Mouse (Mus musculus) megakaryocyte-erythroid progenitor cell, adult 5-6 weeks (primary cell): ENCODE data around the gene Tbc1d9b. TPM values are rescaled to one million over a fixed set of nuclear protein-coding genes. Genes with fewer than 3 reads are reported as not detected.
"Not testable (repeated sequence)": the region's sequence is repeated elsewhere in the genome, so short reads cannot be mapped to it uniquely, and the experiment has no call there.

Source experiments
- ATAC-seq: replicated peaks from 2 replicates; pipeline ENCODE4 v1.8.0; 2016; ENCODE audit warnings: mild to moderate bottlenecking, inconsistent platforms; ENCODE audit not compliant: severe bottlenecking, poor library complexity, low FRiP score, low TSS enrichment
- total RNA-seq, 2 experiments: library from RNA; stranded (forward) in 1 of 2; stranded (reverse) in 1 of 2; fragments of 200-1000, 215-1000 nt in 1 of 2; fragments of >200 nt in 1 of 2; fragmentation: Nextera tagmentation in 1 of 2; gene quantifications; 2 replicates each; pipeline ENCODE4 v1.2.3; 2014 to 2017

Gene Tbc1d9b
- total RNA-seq (2014; fragmentation: Nextera tagmentation): 40.5 and 62.7 TPM in 2 replicates
- 39.8 and 56.7 TPM in 2 replicates for total RNA-seq (2017)

DNA sequence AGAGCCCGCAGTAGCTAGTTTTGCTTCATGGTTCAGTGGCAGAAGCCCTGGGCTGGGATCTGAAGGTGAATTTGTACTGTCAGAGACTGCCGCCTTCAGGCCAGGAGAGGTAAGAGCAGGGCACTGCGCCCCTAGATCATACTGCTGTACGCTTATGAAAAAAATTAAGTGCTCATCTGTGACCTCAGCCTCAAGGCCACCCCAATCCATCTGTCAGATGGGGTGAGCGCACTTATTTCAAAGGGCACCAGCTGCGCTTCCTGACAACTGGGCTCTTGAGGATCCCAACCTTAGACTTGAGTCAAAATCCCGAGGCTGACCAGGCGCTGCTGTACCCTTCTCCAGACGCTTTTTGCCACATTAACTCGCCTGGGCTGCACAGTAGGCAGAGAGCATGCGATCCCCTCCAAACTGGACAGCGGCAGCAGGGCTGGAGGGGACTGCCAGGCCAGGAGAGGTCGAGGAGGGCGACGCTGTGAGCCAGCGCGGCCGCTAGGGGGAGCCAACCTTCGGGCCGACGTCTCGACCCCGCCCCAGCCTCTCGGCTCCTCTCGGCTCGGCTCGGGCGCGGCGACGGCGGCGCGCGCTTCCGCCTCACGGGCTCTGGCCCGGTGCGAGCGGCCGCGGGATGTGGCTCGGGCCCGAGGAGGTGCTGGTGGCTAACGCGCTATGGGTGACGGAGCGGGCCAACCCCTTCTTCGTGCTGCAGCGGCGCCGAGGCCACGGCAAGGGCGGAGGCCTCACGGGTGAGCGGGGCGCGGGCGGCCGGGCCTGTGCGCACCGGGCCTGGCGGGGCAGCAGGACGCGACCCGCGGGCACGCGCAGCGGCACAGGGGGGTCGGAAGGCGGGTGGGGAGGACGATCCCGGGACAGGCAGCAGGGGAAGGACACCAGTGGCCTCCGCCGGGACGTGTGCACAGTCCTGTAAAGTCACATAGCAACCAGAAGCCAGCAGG, at the start of gene Tbc1d9b:
Tbc1d9b (plus strand) TSS at position 586 of the 956 bp plus-strand sequence.
- peak; percentile 85 for ATAC-seq

- no peak for ATAC-seq
These were observed 45.0 kb upstream of the Tbc1d9b start for GRCm38 (mm10) chr11:50086211-50086610.

DNA sequence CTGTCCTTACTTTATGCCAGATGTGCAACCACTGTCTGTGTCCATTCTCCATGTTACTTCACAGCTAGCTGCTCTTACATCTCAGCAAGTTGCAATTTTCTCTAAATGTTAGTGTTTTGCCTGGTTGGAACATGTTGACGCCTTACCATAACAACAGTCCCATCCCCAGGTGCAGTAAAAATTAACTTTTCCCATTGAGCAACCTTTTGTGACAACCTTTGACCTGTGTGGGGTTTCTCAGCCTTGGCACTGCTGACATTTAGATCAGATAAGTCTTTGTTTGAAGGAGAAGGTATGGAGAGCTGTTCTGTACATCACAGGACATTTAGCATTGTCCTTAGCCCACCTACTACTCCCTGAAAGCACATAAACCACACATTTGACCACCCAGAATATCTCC, 41.4 kb upstream of the Tbc1d9b start:
- no peak for ATAC-seq

GRCm38 (mm10) chr11:50090982-50091675, 40.1 kb upstream of the Tbc1d9b start:
- ATAC-seq: no peak

GRCm38 (mm10) chr11:50091681-50092080, 39.5 kb upstream of the Tbc1d9b start:
- ATAC-seq: no peak

- ATAC-seq: no peak
These were observed 35.5 kb upstream of the Tbc1d9b start for GRCm38 (mm10) chr11:50095661-50096060.

GRCm38 (mm10) chr11:50097091-50097490, 34.1 kb upstream of the Tbc1d9b start:
- ATAC-seq: no peak

DNA sequence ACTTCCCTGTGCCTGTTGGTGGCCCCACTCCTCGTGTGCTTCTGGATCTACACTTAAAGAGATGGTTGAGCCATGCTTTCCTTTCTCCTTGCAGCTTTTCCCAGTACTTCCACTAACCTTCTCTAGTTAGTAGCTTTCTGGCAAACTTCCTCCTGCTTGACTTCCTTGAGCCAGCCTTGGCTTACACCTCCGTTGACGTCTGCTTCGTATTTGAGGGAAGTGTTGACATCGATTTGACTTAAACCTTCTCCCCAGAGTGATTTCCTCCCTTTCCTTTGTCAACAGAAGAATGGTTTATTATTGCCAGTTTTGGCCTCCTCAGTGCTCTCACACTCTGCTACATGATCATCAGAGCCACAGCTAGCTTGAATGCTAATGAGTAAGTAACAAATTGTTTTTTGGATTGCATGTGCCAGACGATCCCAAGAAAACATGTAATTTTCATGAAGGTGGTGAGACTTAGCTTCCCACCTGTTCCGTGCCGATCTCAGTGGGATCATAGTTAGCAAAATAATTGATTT, 32.2 kb upstream of the Tbc1d9b start:
- no peak for ATAC-seq

DNA sequence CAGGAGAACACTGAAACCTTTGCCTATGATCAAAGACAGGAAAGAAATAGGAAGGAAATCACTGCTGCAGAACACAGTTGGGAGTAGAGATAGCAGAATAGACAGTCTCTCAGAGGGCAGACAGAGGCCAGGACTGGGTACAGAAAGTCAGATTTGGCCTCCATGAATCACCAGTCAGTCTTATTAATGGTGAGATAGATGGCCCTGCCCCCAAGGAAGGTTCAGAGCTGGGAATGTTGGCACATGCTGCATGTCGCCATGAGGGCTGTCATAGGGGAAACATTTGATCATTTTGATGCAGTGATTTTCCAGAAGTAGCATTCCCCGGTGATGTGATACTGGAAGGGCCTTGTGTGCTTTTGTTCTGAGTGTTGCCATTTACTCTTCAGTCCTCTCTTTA, 31.5 kb upstream of the Tbc1d9b start:
- ATAC-seq: no peak

DNA sequence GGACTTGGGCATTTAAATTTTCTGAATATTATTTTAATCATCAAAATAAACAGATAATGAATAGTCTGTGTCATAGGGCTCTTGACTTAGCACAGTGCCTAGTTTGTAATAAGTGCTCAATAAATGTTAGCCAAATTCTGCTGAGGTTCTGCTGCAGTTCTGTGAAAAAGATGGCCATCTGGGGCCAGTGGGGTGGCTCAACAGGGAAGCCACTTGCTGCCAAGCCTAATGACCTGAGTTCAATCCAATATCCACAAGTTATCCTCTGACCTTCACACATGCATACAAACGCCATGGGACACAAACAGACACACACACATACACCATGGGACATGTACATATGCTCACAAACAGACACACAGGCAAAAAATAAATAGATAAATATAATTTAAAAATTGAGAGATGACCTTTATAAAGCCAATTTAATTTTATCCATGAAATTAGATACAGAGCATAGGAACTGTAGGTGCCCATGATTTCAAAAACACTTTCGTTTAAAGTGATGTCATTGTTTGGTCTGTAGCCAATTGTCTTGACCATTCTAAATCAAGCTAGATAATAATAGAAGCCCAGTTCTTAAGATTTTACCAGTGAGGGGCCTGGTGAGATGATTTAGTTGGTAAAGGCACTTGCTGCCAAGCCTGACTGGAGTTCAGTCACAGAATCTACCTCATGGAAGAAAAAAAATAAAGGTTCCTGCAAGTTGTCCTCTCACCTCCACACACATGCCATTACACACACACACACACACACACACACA, 30.5 kb upstream of the Tbc1d9b start:
- no peak for ATAC-seq

GRCm38 (mm10) chr11:50101962-50102361, 29.2 kb upstream of the Tbc1d9b start:
- not testable (repeated sequence) for ATAC-seq

- ATAC-seq: no peak
These were observed 27.2 kb upstream of the Tbc1d9b start for GRCm38 (mm10) chr11:50104016-50104415.

GRCm38 (mm10) chr11:50105237-50105636, 26.0 kb upstream of the Tbc1d9b start:
- ATAC-seq: no peak

GRCm38 (mm10) chr11:50106024-50106423, 25.2 kb upstream of the Tbc1d9b start:
- ATAC-seq: no peak

- ATAC-seq: no peak
These were observed 22.4 kb upstream of the Tbc1d9b start for GRCm38 (mm10) chr11:50108823-50109244.

DNA sequence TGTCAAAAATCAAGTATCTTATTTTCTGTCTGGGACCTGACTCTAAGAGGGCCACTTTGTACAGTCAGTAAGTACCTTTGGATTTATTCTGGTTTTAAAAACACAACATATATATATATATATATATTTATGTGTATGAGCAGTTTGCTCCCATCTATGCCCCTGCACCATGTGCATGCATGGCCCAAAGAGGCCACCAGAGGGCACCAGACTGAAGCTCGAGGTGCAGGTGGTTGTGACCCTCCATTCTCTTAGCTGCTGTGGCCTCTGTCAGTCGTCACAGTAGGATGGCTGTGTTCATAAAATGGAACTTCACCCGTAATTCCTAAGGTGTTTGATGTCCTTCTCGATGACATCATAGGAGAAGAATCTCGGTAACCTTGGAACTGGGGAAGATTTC, 16.9 kb upstream of the Tbc1d9b start:
- peak; percentile 98 for ATAC-seq

DNA sequence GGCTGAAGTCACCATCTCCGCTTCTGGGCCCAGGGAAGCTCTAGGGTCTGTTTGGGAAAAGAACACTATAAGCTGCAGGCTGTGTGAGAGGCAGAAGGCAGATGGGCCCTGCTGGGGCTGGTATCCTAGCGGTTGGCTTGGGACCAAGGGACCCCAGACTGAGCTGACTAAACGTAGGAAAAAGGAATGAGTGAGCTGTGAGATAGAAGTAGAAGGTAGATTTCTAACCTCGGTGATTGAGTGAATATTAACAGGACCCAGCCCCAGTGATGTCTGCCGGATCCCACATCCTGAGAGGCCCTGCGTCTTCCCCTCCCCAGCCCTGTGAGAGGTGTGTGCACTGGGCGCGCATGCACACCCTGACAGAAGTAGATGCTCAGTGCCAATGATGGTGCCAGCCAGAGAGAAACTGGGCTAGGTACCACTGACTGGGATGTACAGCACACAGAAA, 8.5 kb upstream of the Tbc1d9b start:
- no peak for ATAC-seq

GRCm38 (mm10) chr11:50127781-50128180, 3.4 kb upstream of the Tbc1d9b start:
- no peak for ATAC-seq

DNA sequence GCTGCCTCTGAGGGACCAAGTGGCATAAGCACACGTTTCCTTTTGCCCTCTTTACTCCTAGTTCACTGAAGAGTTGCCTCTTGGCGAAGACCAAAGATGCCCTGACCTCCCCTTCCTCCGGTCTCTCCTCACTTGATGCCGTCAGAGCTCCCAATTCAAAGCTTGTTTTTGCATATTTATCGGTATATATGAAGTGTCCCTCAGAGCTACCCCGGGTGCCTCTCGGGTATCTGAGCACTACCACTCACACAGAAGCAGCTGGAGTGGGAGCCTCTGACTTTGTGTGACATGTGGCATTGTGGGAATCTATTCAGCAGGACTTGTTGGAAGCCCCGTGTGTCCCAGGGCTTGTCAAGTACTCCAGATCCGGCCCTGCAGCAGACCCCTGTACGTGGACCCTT, 605 bp downstream of the Tbc1d9b start:
- no peak for ATAC-seq
